Mouse (Mus musculus): Measurements from ENCODE around the gene Tssk2. TPM values are rescaled to one million over a fixed set of nuclear protein-coding genes. Genes with fewer than 3 reads are reported as not detected.
A peak's percentile ranks its signal among the peaks of the same experiment; 100 is the strongest.

The Tssk2 gene
- polyA plus RNA-seq (2015; fragmentation: Nextera tagmentation; extraction: Ambion mirVana) = not detected in 2 replicates

GRCm38 (mm10) chr16:17898462-17898861, at the start of gene Tssk2, which contains the start of gene Dgcr2:
Gene Tssk2 (plus strand): TSS chr16:17898637.
Gene Dgcr2 (minus strand): TSS chr16:17898562.
- Histone ChIP-seq H3K4me3 (ENCODE audit: low read depth, low read length) (no peak within 1 kb of the TSS), H3K27me3 (ENCODE audit: insufficient read depth, low read length) (no peaks in the 10 kb centered on the region), H3K9me3 (ENCODE audit: low read length) (no peaks in the 10 kb centered on the region), H3K4me2 (ENCODE audit: low read depth, low read length) (no peak within 1 kb of the TSS), H3K9ac (replicated peaks) (no peak within 1 kb of the TSS), H3K27ac (ENCODE audit: low read depth) (no peak within 1 kb of the TSS), H3K36me3 (replicated peaks; ENCODE audit: insufficient read depth, low read length) (peaks cover 26% of the 10 kb centered on the region), H3K4me1 (ENCODE audit: insufficient read depth) (no peaks in the 10 kb centered on the region)
- WGBS (ENCODE audit: insufficient replicate concordance) = 81% methylated on average over 14 of the region's 14 CpGs
- ATAC-seq = no peak
- TF ChIP-seq CTCF (IDR thresholded peaks at IDR 0.05; ENCODE audit: low read depth) = no peak
- TF ChIP-seq EP300 (IDR thresholded peaks at IDR 0.05; ENCODE audit: low read depth) = no peak
- DNase-seq = no peak

GRCm38 (mm10) chr16:17848928-17849327, 49.5 kb upstream of the Tssk2 start:
- Histone ChIP-seq H3K4me2 (ENCODE audit: low read depth, low read length) (no peak overlapping the region), H3K27me3 (ENCODE audit: insufficient read depth, low read length) (no peaks in the 10 kb centered on the region), H3K36me3 (replicated peaks; ENCODE audit: insufficient read depth, low read length) (peaks cover 83% of the 10 kb centered on the region), H3K4me3 (ENCODE audit: low read depth, low read length) (no peak overlapping the region), H3K9ac (replicated peaks) (no peak overlapping the region), H3K4me1 (ENCODE audit: insufficient read depth) (no peaks in the 10 kb centered on the region), H3K27ac (ENCODE audit: low read depth) (no peak overlapping the region), H3K9me3 (ENCODE audit: low read length) (no peaks in the 10 kb centered on the region)
- peak; percentile 80 for TF ChIP-seq CTCF (IDR thresholded peaks at IDR 0.05; ENCODE audit: low read depth)
- TF ChIP-seq EP300 (IDR thresholded peaks at IDR 0.05; ENCODE audit: low read depth) = no peak
- WGBS (ENCODE audit: insufficient replicate concordance) = 17% methylated on average over 1 of the region's 1 CpGs
- DNase-seq = no peak
- ATAC-seq = no peak

GRCm38 (mm10) chr16:17849486-17849885, 49.0 kb upstream of the Tssk2 start:
- no peaks in the 10 kb centered on the region for H3K4me1 ChIP-seq (ENCODE audit: insufficient read depth)
- no peak overlapping the region for H3K4me2 ChIP-seq (ENCODE audit: low read depth, low read length)
- H3K27me3 ChIP-seq (ENCODE audit: insufficient read depth, low read length) = no peaks in the 10 kb centered on the region
- H3K27ac ChIP-seq (ENCODE audit: low read depth) = no peak overlapping the region
- DNase-seq = no peak
- H3K9me3 ChIP-seq (ENCODE audit: low read length) = no peaks in the 10 kb centered on the region
- no peak overlapping the region for H3K4me3 ChIP-seq (ENCODE audit: low read depth, low read length)
- no peak for ATAC-seq
- TF ChIP-seq EP300 (IDR thresholded peaks at IDR 0.05; ENCODE audit: low read depth) (no peak), CTCF (IDR thresholded peaks at IDR 0.05; ENCODE audit: low read depth) (no peak)
- WGBS (ENCODE audit: insufficient replicate concordance) = 84% methylated on average over 6 of the region's 6 CpGs
- H3K9ac ChIP-seq (replicated peaks) = no peak overlapping the region
- H3K36me3 ChIP-seq (replicated peaks; ENCODE audit: insufficient read depth, low read length) = peaks cover 83% of the 10 kb centered on the region

- Histone ChIP-seq H3K9me3 (ENCODE audit: low read length) (no peaks in the 10 kb centered on the region), H3K36me3 (replicated peaks; ENCODE audit: insufficient read depth, low read length) (peaks cover 79% of the 10 kb centered on the region), H3K27me3 (ENCODE audit: insufficient read depth, low read length) (no peaks in the 10 kb centered on the region), H3K27ac (ENCODE audit: low read depth) (no peak overlapping the region), H3K9ac (replicated peaks) (no peak overlapping the region), H3K4me3 (ENCODE audit: low read depth, low read length) (no peak overlapping the region), H3K4me2 (ENCODE audit: low read depth, low read length) (no peak overlapping the region), H3K4me1 (ENCODE audit: insufficient read depth) (no peaks in the 10 kb centered on the region)
- 85% methylated on average over 5 of the region's 5 CpGs for WGBS (ENCODE audit: insufficient replicate concordance)
- TF ChIP-seq CTCF (IDR thresholded peaks at IDR 0.05; ENCODE audit: low read depth) (no peak), EP300 (IDR thresholded peaks at IDR 0.05; ENCODE audit: low read depth) (no peak)
- ATAC-seq (no peak), DNase-seq (no peak)
Observed at GRCm38 (mm10) chr16:17851331-17851730, 47.1 kb upstream of the Tssk2 start.

GRCm38 (mm10) chr16:17851860-17852259, 46.6 kb upstream of the Tssk2 start:
- Histone ChIP-seq H3K36me3 (replicated peaks; ENCODE audit: insufficient read depth, low read length) (peaks cover 79% of the 10 kb centered on the region), H3K4me3 (ENCODE audit: low read depth, low read length) (no peak overlapping the region), H3K4me1 (ENCODE audit: insufficient read depth) (no peaks in the 10 kb centered on the region), H3K4me2 (ENCODE audit: low read depth, low read length) (no peak overlapping the region), H3K27me3 (ENCODE audit: insufficient read depth, low read length) (no peaks in the 10 kb centered on the region), H3K27ac (ENCODE audit: low read depth) (no peak overlapping the region), H3K9me3 (ENCODE audit: low read length) (no peaks in the 10 kb centered on the region), H3K9ac (replicated peaks) (no peak overlapping the region)
- TF ChIP-seq EP300 (IDR thresholded peaks at IDR 0.05; ENCODE audit: low read depth) = no peak
- no peak for TF ChIP-seq CTCF (IDR thresholded peaks at IDR 0.05; ENCODE audit: low read depth)
- no peak for ATAC-seq
- WGBS (ENCODE audit: insufficient replicate concordance) = 89% methylated on average over 1 of the region's 1 CpGs
- no peak for DNase-seq

GRCm38 (mm10) chr16:17853263-17853662, 45.2 kb upstream of the Tssk2 start:
- Histone ChIP-seq H3K27ac (ENCODE audit: low read depth) (no peak overlapping the region), H3K36me3 (replicated peaks; ENCODE audit: insufficient read depth, low read length) (peaks cover 85% of the 10 kb centered on the region), H3K9me3 (ENCODE audit: low read length) (no peaks in the 10 kb centered on the region), H3K4me2 (ENCODE audit: low read depth, low read length) (no peak overlapping the region), H3K9ac (replicated peaks) (no peak overlapping the region), H3K4me1 (ENCODE audit: insufficient read depth) (no peaks in the 10 kb centered on the region), H3K27me3 (ENCODE audit: insufficient read depth, low read length) (no peaks in the 10 kb centered on the region), H3K4me3 (ENCODE audit: low read depth, low read length) (no peak overlapping the region)
- 78% methylated on average over 2 of the region's 2 CpGs for WGBS (ENCODE audit: insufficient replicate concordance)
- TF ChIP-seq EP300 (IDR thresholded peaks at IDR 0.05; ENCODE audit: low read depth) (no peak), CTCF (IDR thresholded peaks at IDR 0.05; ENCODE audit: low read depth) (no peak)
- ATAC-seq (no peak), DNase-seq (no peak)

- Histone ChIP-seq H3K9ac (replicated peaks) (no peak overlapping the region), H3K27ac (ENCODE audit: low read depth) (no peak overlapping the region), H3K9me3 (ENCODE audit: low read length) (no peaks in the 10 kb centered on the region), H3K4me1 (ENCODE audit: insufficient read depth) (no peaks in the 10 kb centered on the region), H3K4me2 (ENCODE audit: low read depth, low read length) (no peak overlapping the region), H3K4me3 (ENCODE audit: low read depth, low read length) (no peak overlapping the region), H3K27me3 (ENCODE audit: insufficient read depth, low read length) (no peaks in the 10 kb centered on the region), H3K36me3 (replicated peaks; ENCODE audit: insufficient read depth, low read length) (peaks cover 74% of the 10 kb centered on the region)
- no peak for DNase-seq
- 88% methylated on average over 7 of the region's 7 CpGs for WGBS (ENCODE audit: insufficient replicate concordance)
- TF ChIP-seq CTCF (IDR thresholded peaks at IDR 0.05; ENCODE audit: low read depth) (no peak), EP300 (IDR thresholded peaks at IDR 0.05; ENCODE audit: low read depth) (no peak)
- no peak for ATAC-seq
Observed at GRCm38 (mm10) chr16:17857157-17857556, 41.3 kb upstream of the Tssk2 start.

Measured in liver, postnatal 0 days (tissue).